Mouse (Mus musculus) C2C12 (cell line): Measurements from ENCODE around the gene Olfr212.
"Not testable (repeated sequence)": the region's sequence is repeated elsewhere in the genome, so short reads cannot be mapped to it uniquely, and the experiment has no call there.

ENCODE experiments used
- CTCF ChIP-seq: IDR thresholded peaks from one replicate; pipeline ENCODE4 v1.5.1; 2011; ENCODE audit not compliant: control insufficient read depth, insufficient read depth, insufficient read length
- FOSL1 ChIP-seq: IDR thresholded peaks from one replicate; pipeline ENCODE4 v1.8.0; 2011; ENCODE audit warnings: mild to moderate bottlenecking, low read length; ENCODE audit not compliant: poor library complexity, insufficient read depth, severe bottlenecking
- MAX ChIP-seq: IDR thresholded peaks from one replicate; pipeline ENCODE4 v1.6.1; 2011; ENCODE audit warnings: mild to moderate bottlenecking, control low read depth
- USF1 ChIP-seq: IDR thresholded peaks from one replicate; pipeline ENCODE4 v1.6.1; 2011; ENCODE audit warnings: low read depth, mild to moderate bottlenecking, control low read depth, moderate library complexity

DNA sequence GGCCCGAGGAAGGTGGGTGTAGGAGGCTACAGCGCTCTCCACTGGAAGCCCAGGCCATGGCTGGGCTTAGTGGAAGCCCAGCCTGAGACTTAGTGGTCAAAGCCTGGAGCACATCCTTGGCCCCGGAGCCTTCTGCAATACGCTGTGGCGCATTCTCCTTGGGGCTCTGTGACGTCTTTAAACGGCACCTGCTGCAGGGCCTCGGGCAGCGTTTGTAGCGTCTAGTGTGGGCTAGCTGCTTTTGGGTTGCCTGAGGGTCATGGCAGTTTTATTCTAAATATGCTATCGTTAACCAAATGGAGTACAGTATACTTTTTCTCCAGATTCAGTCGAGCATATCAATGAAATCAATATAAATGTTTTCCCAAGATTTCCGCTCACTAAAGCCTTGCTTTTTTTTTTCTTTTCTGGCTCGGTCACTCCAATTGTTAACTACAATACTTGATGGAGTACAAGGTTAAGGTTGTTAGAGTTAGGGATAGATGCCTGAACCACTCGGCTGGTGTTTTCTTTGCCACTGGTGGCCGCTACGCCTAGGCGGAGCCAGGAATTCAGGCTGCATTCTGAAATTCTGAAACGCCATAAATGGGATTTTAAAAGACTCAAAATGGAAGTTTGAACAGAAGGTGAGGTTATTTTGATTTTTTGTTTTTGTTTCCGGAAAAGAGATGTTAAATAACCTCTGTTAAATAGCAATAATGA lies at the start of gene Olfr212:
- not testable (repeated sequence) for TF ChIP-seq CTCF, FOSL1, MAX, USF1
